Mouse (Mus musculus): ENCODE data around the gene Ins2.

- no peak for TF ChIP-seq CTCF (IDR thresholded peaks at IDR 0.05; ENCODE audit: extremely low read depth, insufficient read length, insufficient replicate concordance, low read depth, low read length)
- TF ChIP-seq POLR2A (IDR thresholded peaks at IDR 0.05; ENCODE audit: low read depth, low read length): no peak
Measured at GRCm38 (mm10) chr7:142671067-142671466, 72.1 kb downstream of the Ins2 start.

All from small intestine, adult 2 months (tissue).